In the genomic region with DNA sequence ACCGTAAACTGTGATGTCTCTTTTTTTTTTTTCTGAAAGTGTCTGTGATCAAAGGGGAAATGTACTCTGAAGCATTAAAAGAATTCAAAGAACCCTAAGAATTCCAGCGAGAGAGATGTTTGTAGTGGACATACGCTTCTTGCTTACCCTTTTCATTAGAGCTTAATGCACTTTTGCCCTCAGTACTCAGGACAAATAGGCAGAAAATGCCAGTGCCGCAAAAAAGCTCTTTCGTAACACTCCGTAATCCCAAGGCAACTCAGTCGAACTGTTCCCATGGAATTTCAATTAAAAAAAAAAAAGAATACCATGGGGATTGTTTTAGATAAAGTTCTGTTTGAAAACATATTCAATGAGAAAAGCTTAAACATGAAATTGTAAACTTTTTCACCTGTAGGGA, we compare ENCODE assay signal across 16 mouse cellular contexts. TPM values are rescaled to one million over a fixed set of nuclear protein-coding genes. Genes with fewer than 3 reads are reported as not detected.
"Had no signal": no experiment of that assay in that cellular context is flagged by ENCODE, and none has a peak within 500 bp of the region (broad histone marks: within the 10 kb centered on the region; RNA-seq: fewer than 3 reads in every experiment).

No protein-coding gene starts in this region.

- ATAC-seq: intestine, embryonic 15.5 days; liver, postnatal 0 days; midbrain, embryonic 13.5 days had no signal

- DNase-seq: liver, embryonic 13.5 days; liver, postnatal 0 days; right cerebral cortex, postnatal 14 days; thymus, adult 2 months; thymus, postnatal 25 days had no signal

- H3K9me3 ChIP-seq: intestine, embryonic 15.5 days; limb, embryonic 10.5 days; liver, embryonic 13.5 days; lung, embryonic 15.5 days; stomach, embryonic 15.5 days had no signal

- H3K36me3 ChIP-seq: intestine, embryonic 15.5 days; limb, embryonic 10.5 days; liver, embryonic 13.5 days; lung, embryonic 15.5 days; midbrain, embryonic 13.5 days; neural tube, embryonic 13.5 days; stomach, embryonic 15.5 days had no signal

- H3K4me1 ChIP-seq: intestine, embryonic 15.5 days; limb, embryonic 10.5 days; liver, embryonic 13.5 days; lung, embryonic 15.5 days; neural tube, embryonic 13.5 days; stomach, embryonic 15.5 days had no signal

- H3K27ac ChIP-seq: intestine, embryonic 15.5 days; left cerebral cortex, adult 2 months; limb, embryonic 10.5 days; liver, embryonic 13.5 days; lung, embryonic 15.5 days; midbrain, embryonic 13.5 days; neural tube, embryonic 13.5 days; stomach, embryonic 15.5 days had no signal

- H3K4me3 ChIP-seq: intestine, embryonic 15.5 days; left cerebral cortex, adult 2 months; limb, embryonic 10.5 days; liver, embryonic 13.5 days; lung, embryonic 15.5 days; midbrain, embryonic 13.5 days; neural tube, embryonic 13.5 days; stomach, embryonic 15.5 days had no signal

- H3K27me3 ChIP-seq: intestine, embryonic 15.5 days; liver, embryonic 13.5 days; lung, embryonic 15.5 days; midbrain, embryonic 13.5 days; neural tube, embryonic 13.5 days; stomach, embryonic 15.5 days had no signal

- H3K9ac ChIP-seq: intestine, embryonic 15.5 days; liver, embryonic 13.5 days; liver, postnatal 0 days; lung, embryonic 15.5 days; midbrain, embryonic 13.5 days; neural tube, embryonic 13.5 days; stomach, embryonic 15.5 days had no signal

- H3K4me2 ChIP-seq: intestine, embryonic 15.5 days; liver, embryonic 13.5 days; lung, embryonic 15.5 days; midbrain, embryonic 13.5 days; neural tube, embryonic 13.5 days; stomach, embryonic 15.5 days had no signal

RNA-seq across cellular contexts. Expression of a gene that starts 41.3 kb away (rescaled TPM):
- total RNA-seq: layer of hippocampus, postnatal 25 days; left cerebral cortex, adult 2 months; left cerebral cortex, postnatal 14 days; megakaryocyte-erythroid progenitor cell, adult 5-6 weeks had no signal
- polyA plus RNA-seq: testis, adult 2 months had no signal
